In genomic region chr16:32407730-32408129, GRCm38 (mm10) we compare ENCODE assay signal across 37 mouse cellular contexts. TPM values are rescaled to one million over a fixed set of nuclear protein-coding genes. Genes with fewer than 3 reads are reported as not detected.
"Had no signal": no experiment of that assay in that cellular context is flagged by ENCODE, and none has a peak within 500 bp of the region (broad histone marks: within the 10 kb centered on the region; RNA-seq: fewer than 3 reads in every experiment).

No protein-coding gene starts in this region.

- H3K4me3 ChIP-seq: gastrocnemius, adult 2 months; heart, adult 2 months; heart, embryonic 12.5 days; hindbrain, embryonic 10.5 days; hindbrain, embryonic 12.5 days; intestine, embryonic 15.5 days; layer of hippocampus, adult 2 months; limb, embryonic 13.5 days; limb, embryonic 15.5 days; liver, embryonic 12.5 days had no signal

- H3K4me1 ChIP-seq: heart, embryonic 12.5 days; hindbrain, embryonic 10.5 days; hindbrain, embryonic 12.5 days; intestine, embryonic 15.5 days; limb, embryonic 13.5 days; limb, embryonic 15.5 days; liver, embryonic 12.5 days had no signal

- H3K27ac ChIP-seq: gastrocnemius, adult 2 months; heart, adult 2 months; hindbrain, embryonic 10.5 days; hindbrain, embryonic 12.5 days; hindbrain, embryonic 14.5 days; intestine, embryonic 15.5 days; layer of hippocampus, adult 2 months; limb, embryonic 13.5 days; limb, embryonic 15.5 days; liver, embryonic 12.5 days; liver, embryonic 14.5 days had no signal

- H3K36me3 ChIP-seq: heart, embryonic 12.5 days; hindbrain, embryonic 10.5 days; hindbrain, embryonic 12.5 days; intestine, embryonic 15.5 days; limb, embryonic 13.5 days; limb, embryonic 15.5 days; liver, embryonic 12.5 days had no signal

- ATAC-seq: hindbrain, embryonic 16.5 days; inflammation-experienced regulatory T-cells, adult 6 months; intestine, embryonic 15.5 days; intestine, postnatal 0 days; liver, embryonic 12.5 days had no signal

- DNase-seq: gastrocnemius, adult 2 months; gastrocnemius, postnatal 10 days; gastrocnemius, postnatal 25 days; heart, adult 2 months; heart, postnatal 10 days; heart, postnatal 4 days; kidney, adult 18-20 months; kidney, adult 8-10 months; kidney, postnatal 10 days; kidney, postnatal 25 days; kidney, postnatal 4 days; layer of hippocampus, postnatal 36 days; left cerebral cortex, postnatal 4 days had no signal

- H3K27me3 ChIP-seq: heart, embryonic 12.5 days; hindbrain, embryonic 12.5 days; intestine, embryonic 15.5 days; limb, embryonic 13.5 days; limb, embryonic 15.5 days; liver, embryonic 12.5 days had no signal

- H3K9me3 ChIP-seq: heart, embryonic 12.5 days; hindbrain, embryonic 10.5 days; hindbrain, embryonic 12.5 days; intestine, embryonic 15.5 days; limb, embryonic 13.5 days; limb, embryonic 15.5 days; liver, embryonic 12.5 days had no signal

RNA-seq across cellular contexts. Expression of gene Tm4sf19, which starts 7.4 kb away (rescaled TPM):
- total RNA-seq: gastrocnemius, adult 2 months; gastrocnemius, postnatal 25 days; gastrocnemius, postnatal 4 days; granulocyte monocyte progenitor cell, adult 5-6 weeks; heart, adult 2 months; heart, postnatal 10 days; heart, postnatal 25 days; heart, postnatal 4 days; layer of hippocampus, adult 2 months; layer of hippocampus, postnatal 10 days; left cerebral cortex, adult 18-20 months; left cerebral cortex, postnatal 4 days; liver, adult 2 months had no signal
- polyA plus RNA-seq: heart, embryonic 12.5 days; heart, embryonic 14.5 days; heart, embryonic 16.5 days; hindbrain, embryonic 10.5 days; hindbrain, embryonic 12.5 days; hindbrain, embryonic 14.5 days; hindbrain, embryonic 16.5 days; inflammation-experienced regulatory T-cells, adult 6 months; intestine, embryonic 15.5 days; intestine, postnatal 0 days; kidney, embryonic 14.5 days; kidney, embryonic 16.5 days; limb, embryonic 11.5 days; limb, embryonic 13.5 days; liver, adult 2 months; liver, embryonic 12.5 days had no signal
